Comparison of ENCODE assay signal across 21 mouse cellular contexts in genomic region chr8:88325251-88325650, GRCm38 (mm10). TPM values are rescaled to one million over a fixed set of nuclear protein-coding genes. Genes with fewer than 3 reads are reported as not detected.
DNase-seq lines count a peak whose midpoint lies in the region; ATAC-seq lines count a peak whose summit lies in the region.
"Had no signal": no experiment of that assay in that cellular context is flagged by ENCODE, and none has a peak within 500 bp of the region (broad histone marks: within the 10 kb centered on the region; RNA-seq: fewer than 3 reads in every experiment).

No protein-coding gene starts in this region.

- peaks cover 14% of the 10 kb centered on the region for H3K4me1 ChIP-seq in heart, embryonic 10.5 days
- no peaks in the 10 kb centered on the region for H3K4me1 ChIP-seq in liver, embryonic 11.5 days (replicated peaks; ENCODE audit: control insufficient read depth, insufficient read depth, low read length)
- H3K4me1 ChIP-seq: hindbrain, embryonic 12.5 days had no signal

- ATAC-seq in liver, embryonic 11.5 days (replicated peaks; ENCODE audit: low FRiP score): no peak
- ATAC-seq: forebrain, postnatal 0 days; liver, postnatal 0 days had no signal

- H3K9me3 ChIP-seq in heart, embryonic 10.5 days: no peaks in the 10 kb centered on the region
- no peaks in the 10 kb centered on the region for H3K9me3 ChIP-seq in liver, embryonic 11.5 days (ENCODE audit: control insufficient read depth, low read length)
- H3K9me3 ChIP-seq: embryonic facial prominence, embryonic 12.5 days; heart, embryonic 12.5 days; hindbrain, embryonic 12.5 days; limb, embryonic 10.5 days; midbrain, embryonic 12.5 days had no signal

- H3K27me3 ChIP-seq in heart, embryonic 10.5 days (ENCODE audit: insufficient read depth, poor library complexity, severe bottlenecking): no peaks in the 10 kb centered on the region
- H3K27me3 ChIP-seq in liver, embryonic 11.5 days (replicated peaks; ENCODE audit: control insufficient read depth, insufficient read depth, low read length): no peaks in the 10 kb centered on the region
- H3K27me3 ChIP-seq: embryonic facial prominence, embryonic 12.5 days; heart, embryonic 12.5 days; hindbrain, embryonic 12.5 days; midbrain, embryonic 12.5 days had no signal

- H3K4me2 ChIP-seq in liver, embryonic 11.5 days: no peak overlapping the region
- H3K4me2 ChIP-seq: embryonic facial prominence, embryonic 12.5 days; heart, embryonic 12.5 days; hindbrain, embryonic 12.5 days; midbrain, embryonic 12.5 days had no signal

- peaks cover 56% of the 10 kb centered on the region for H3K36me3 ChIP-seq in heart, embryonic 10.5 days
- peaks cover 50% of the 10 kb centered on the region for H3K36me3 ChIP-seq in liver, embryonic 11.5 days (ENCODE audit: control insufficient read depth, insufficient read depth, low read length)

- H3K27ac ChIP-seq in heart, embryonic 10.5 days: 0 out of 2 replicates have a peak overlapping the region, but pooled peaks have one; percentile 17
- no peak overlapping the region for H3K27ac ChIP-seq in liver, embryonic 11.5 days (ENCODE audit: low read depth, low read length)
- H3K27ac ChIP-seq: embryonic facial prominence, embryonic 12.5 days; hindbrain, embryonic 12.5 days; limb, embryonic 10.5 days; midbrain, embryonic 12.5 days had no signal

- H3K4me3 ChIP-seq in heart, embryonic 10.5 days: no peak overlapping the region
- no peak overlapping the region for H3K4me3 ChIP-seq in liver, embryonic 11.5 days (ENCODE audit: low read depth, low read length)
- H3K4me3 ChIP-seq: embryonic facial prominence, embryonic 12.5 days; heart, embryonic 12.5 days; hindbrain, embryonic 12.5 days; limb, embryonic 10.5 days; midbrain, embryonic 12.5 days had no signal

- 41% methylated on average over 5 of the region's 5 CpGs for WGBS in heart, embryonic 10.5 days
- WGBS in liver, embryonic 11.5 days: 44% methylated on average over 5 of the region's 5 CpGs

- DNase-seq in adrenal gland, adult (ENCODE audit: inconsistent age in 2 of 2, low spot score in 1 of 2): peak; percentile 54 to 65
- no peak for DNase-seq in adrenal gland, postnatal 14 days
- DNase-seq in heart, embryonic 10.5 days (ENCODE audit: low spot score): no peak
- no peak for DNase-seq in heart, adult 18-20 months
- peak; percentile 30 for DNase-seq in liver, embryonic 11.5 days (ENCODE audit: low spot score)
- no peak for DNase-seq in liver
- DNase-seq in mesoderm, embryonic 11.5 days (ENCODE audit: low read depth, low spot score): peak; percentile 55
- DNase-seq in left cerebral cortex, adult 8-10 months (ENCODE audit: low spot score in 2 of 2): no peak
- DNase-seq: adrenal gland, postnatal 25 days; cerebellum, adult 8-10 months; cerebellum, postnatal 36 days; forebrain, postnatal 0 days; heart, postnatal 10 days; layer of hippocampus, adult 9-11 months; liver, postnatal 0 days; thymus, postnatal 25 days had no signal

- no peak overlapping the region for H3K9ac ChIP-seq in liver, embryonic 11.5 days (ENCODE audit: low read depth, low read length)
- H3K9ac ChIP-seq: embryonic facial prominence, embryonic 12.5 days; forebrain, postnatal 0 days; heart, embryonic 12.5 days; hindbrain, embryonic 12.5 days; liver, postnatal 0 days; midbrain, embryonic 12.5 days had no signal

RNA-seq across cellular contexts. Expression of gene Brd7, which starts 36.7 kb away (rescaled TPM):
- total RNA-seq in adrenal gland, postnatal 14 days (2021): 96.5 and 103 TPM in 2 replicates
- polyA plus RNA-seq in heart, embryonic 10.5 days (2016; fragmentation: Nextera tagmentation; extraction: Ambion mirVana): 56.8 and 65.1 TPM in 2 replicates
- total RNA-seq in heart, adult 18-20 months (2021): 10 to 100 TPM; 70.0 to 74.0 TPM
- 77.7 and 82.7 TPM in 2 replicates for polyA plus RNA-seq in liver, embryonic 11.5 days (2014; fragmentation: Nextera tagmentation; extraction: Ambion mirVana)
- total RNA-seq in left cerebral cortex, adult 8-10 months (2022): 10 to 100 TPM; 44.9 to 48.2 (median 46.3) TPM

RNA-seq across cellular contexts. Expression of gene Adcy7, which starts 53.0 kb away (rescaled TPM):
- total RNA-seq in adrenal gland, postnatal 14 days (2021): 5.6 and 12.8 TPM in 2 replicates
- polyA plus RNA-seq in heart, embryonic 10.5 days (2016; fragmentation: Nextera tagmentation; extraction: Ambion mirVana): 3.4 and 4.0 TPM in 2 replicates
- 1 to 10 TPM; 4.6 to 6.4 TPM for total RNA-seq in heart, adult 18-20 months (2021)
- 46.6 and 49.7 TPM in 2 replicates for polyA plus RNA-seq in liver, embryonic 11.5 days (2014; fragmentation: Nextera tagmentation; extraction: Ambion mirVana)
- 1 to 10 TPM; 5.7 to 6.9 (median 6.4) TPM for total RNA-seq in left cerebral cortex, adult 8-10 months (2022)

Comparison
In these comparisons a context has a peak if more than half of its experiments do, and no peak if none do; other contexts are left out.
1. DNase-seq: peak in adrenal gland, adult (2 of 2), liver, embryonic 11.5 days (single experiment) and mesoderm, embryonic 11.5 days (single experiment); none in adrenal gland, postnatal 14 days (single experiment), heart, embryonic 10.5 days (single experiment), heart, adult 18-20 months (0 of 2), liver (single experiment) and left cerebral cortex, adult 8-10 months (0 of 2).